Mouse (Mus musculus) midbrain, postnatal 0 days (tissue): ENCODE measurements at regions not wholly inside any gene's neighbourhood (a gene's known extent, or its start where the extent isn't known, plus 50 kb on each side); places are given as distances from the start of the nearest gene placed in this dataset.

ENCODE experiments used
- ATAC-seq: fragments of 200-750 bp; cut with Nextera tagmentation; 2 replicates; pipeline ENCODE4 v1.8.0; 2017; ENCODE audit warnings: moderate number of reproducible peaks, mild to moderate bottlenecking, moderate TSS enrichment, moderate library complexity; ENCODE audit not compliant: low FRiP score
- DNase-seq: peaks from one replicate; pipeline ENCODE4 v3.0.0-alpha.2; 2015; ENCODE audit warnings: low spot score
- H3K27ac ChIP-seq: fragments of 300-500 bp; sonication (generic); 2 replicates; pipeline ENCODE4 v1.5.1; 2014; ENCODE audit warnings: low read depth, mild to moderate bottlenecking, low read length, mixed read lengths
- H3K27me3 ChIP-seq: fragments of 300-500 bp; sonication (generic); 2 replicates; pipeline ENCODE4 v1.6.1; 2014; ENCODE audit warnings: low read length, control low read depth, mixed read lengths; ENCODE audit not compliant: insufficient read depth
- H3K36me3 ChIP-seq: fragments of 300-500 bp; sonication (generic); 2 replicates; pipeline ENCODE4 v1.6.1; 2014; ENCODE audit warnings: low read length, control low read depth, mixed read lengths; ENCODE audit not compliant: insufficient read depth
- H3K4me1 ChIP-seq: fragments of 300-500 bp; sonication (generic); 2 replicates; pipeline ENCODE4 v1.6.1; 2014; ENCODE audit warnings: mild to moderate bottlenecking, control low read depth, antibody characterized with exemption, low read length, mixed read lengths; ENCODE audit not compliant: insufficient read depth
- H3K4me2 ChIP-seq: fragments of 300-500 bp; sonication (generic); 2 replicates; pipeline ENCODE4 v1.6.1; 2014; ENCODE audit warnings: low read depth, mild to moderate bottlenecking, low read length, mixed read lengths; ENCODE audit not compliant: poor library complexity, severe bottlenecking
- H3K4me3 ChIP-seq: fragments of 300-500 bp; sonication (generic); 2 replicates; pipeline ENCODE4 v1.5.1; 2014; ENCODE audit warnings: low read depth, mild to moderate bottlenecking, low read length, moderate library complexity
- H3K9ac ChIP-seq: fragments of 300-500 bp; sonication (generic); replicated peaks from 2 replicates; pipeline ENCODE4 v1.6.1; 2014; ENCODE audit warnings: mild to moderate bottlenecking, low read length, moderate library complexity, mixed read lengths; ENCODE audit not compliant: poor library complexity, severe bottlenecking
- H3K9me3 ChIP-seq: fragments of 300-500 bp; sonication (generic); 2 replicates; pipeline ENCODE4 v1.6.1; 2016; ENCODE audit warnings: low read length, control low read depth
- CTCF ChIP-seq: IDR thresholded peaks from 2 replicates; pipeline ENCODE4 v1.5.1; 2016; ENCODE audit warnings: antibody characterized with exemption, mild to moderate bottlenecking
- WGBS: fragments of 180-500 bp; shearing (Covaris S2); extraction: QIAGEN DNeasy Blood & Tissue Kit; methylation state at CpG from one replicate; pipeline ENCODE4 v1.1.7; 2014; 5-methylcytosine and 5-hydroxymethylcytosine counted together

DNA sequence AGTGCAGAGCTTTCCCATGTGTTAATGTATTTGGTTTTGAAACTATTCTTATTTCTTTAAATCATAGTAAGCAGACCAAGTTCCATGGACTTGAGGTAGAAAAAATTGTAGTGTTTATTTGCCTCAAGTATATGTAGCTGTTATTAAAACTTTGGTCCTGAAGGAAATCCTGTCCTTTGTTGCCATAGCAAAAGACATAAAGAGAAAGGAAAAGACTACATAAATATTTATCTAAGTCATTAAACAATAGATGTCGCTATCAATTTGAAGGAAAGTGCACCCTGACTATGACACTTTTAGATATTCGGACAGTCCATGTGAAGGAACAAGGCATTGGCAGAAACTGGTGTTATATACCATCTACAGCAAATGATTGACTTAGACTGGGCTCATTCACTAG lies 737.7 kb upstream of the Adgrl4 start:
- no peak for ATAC-seq
- H3K4me3 ChIP-seq = no peak overlapping the region

More for the DNA sequence above, 737.7 kb upstream of the Adgrl4 start:
- no peaks in the 10 kb centered on the region for H3K27me3 ChIP-seq
- no peak overlapping the region for H3K9ac ChIP-seq
- H3K27ac ChIP-seq = no peak overlapping the region
- no peaks in the 10 kb centered on the region for H3K36me3 ChIP-seq
- 76% methylated on average over 2 of the region's 2 CpGs for WGBS
- H3K4me1 ChIP-seq = no peaks in the 10 kb centered on the region
- no peak for DNase-seq
- H3K9me3 ChIP-seq = no peaks in the 10 kb centered on the region
- TF ChIP-seq CTCF = no peak
- no peak overlapping the region for H3K4me2 ChIP-seq
